Mouse (Mus musculus) adrenal gland, adult 2 months (tissue): Measurements from ENCODE around the gene Slc25a20. TPM values are rescaled to one million over a fixed set of nuclear protein-coding genes. Genes with fewer than 3 reads are reported as not detected.

Experiments
- microRNA-seq, 2 experiments: library from miRNA; unstranded; fragments of <30 nt; microRNA quantifications; one replicate each; pipeline ENCODE4 v1.2.0; 2021
- polyA plus RNA-seq: library from polyadenylated mRNA; depleted of rRNA; stranded (reverse); fragments of >200 nt; gene quantifications from 2 replicates; pipeline ENCODE4 v1.2.3, GENCODE M21; 2012; rRNA removed
- total RNA-seq, 2 experiments: library from RNA; stranded (reverse); gene quantifications; 2 replicates each; pipeline ENCODE4 v1.2.3; 2021

The Slc25a20 gene
- total and polyA plus RNA-seq, 3 experiments = 38.0 to 170 (median 123) TPM

Small RNA genes within 50 kb of the gene (microRNA-seq; reads per million reads assigned to microRNA genes)
- gene Gm26298 = 0 reads per million in 2 experiments

Other genes with a start within 250 kb of the Slc25a20 start
- gene Ccdc36, start 233.6 kb upstream of the Slc25a20 start, total RNA-seq = not detected
- not detected in 2 replicates for gene Ccdc36, start 233.6 kb upstream of the Slc25a20 start, polyA plus RNA-seq
- not detected for gene BC048562, start 225.6 kb upstream of the Slc25a20 start, total RNA-seq
- not detected in 2 replicates for gene BC048562, start 225.6 kb upstream of the Slc25a20 start, polyA plus RNA-seq
- gene Ccdc71, start 201.6 kb upstream of the Slc25a20 start, total RNA-seq = 10 to 100 TPM; 27.8 to 46.5 TPM
- 23.0 and 28.1 TPM in 2 replicates for gene Ccdc71, start 201.6 kb upstream of the Slc25a20 start, polyA plus RNA-seq
- gene Klhdc8b, start 200.5 kb upstream of the Slc25a20 start, total RNA-seq = 10 to 100 TPM; 19.4 to 24.5 TPM
- gene Klhdc8b, start 200.5 kb upstream of the Slc25a20 start, polyA plus RNA-seq = 73.1 and 81.9 TPM in 2 replicates
- gene Lamb2, start 182.4 kb upstream of the Slc25a20 start, total RNA-seq = 100 to 1,000 TPM in 1 of 2 experiments, 10 to 100 TPM in 1; 94.0 to 107 TPM
- gene Lamb2, start 182.4 kb upstream of the Slc25a20 start, polyA plus RNA-seq = 136 and 150 TPM in 2 replicates
- 100 to 1,000 TPM; 172 to 248 TPM for gene Usp19, start 171.5 kb upstream of the Slc25a20 start, total RNA-seq
- 221 and 261 TPM in 2 replicates for gene Usp19, start 171.5 kb upstream of the Slc25a20 start, polyA plus RNA-seq
- 100 to 1,000 TPM; 186 to 192 TPM for gene Qars, start 154.4 kb upstream of the Slc25a20 start, total RNA-seq
- gene Qars, start 154.4 kb upstream of the Slc25a20 start, polyA plus RNA-seq = 173 and 186 TPM in 2 replicates
- 100 to 1,000 TPM; 105 to 126 TPM for gene Qrich1, start 145.3 kb upstream of the Slc25a20 start, total RNA-seq
- gene Qrich1, start 145.3 kb upstream of the Slc25a20 start, polyA plus RNA-seq = 119 and 129 TPM in 2 replicates
- 100 to 1,000 TPM in 1 of 2 experiments, 10 to 100 TPM in 1; 75.6 to 123 TPM for gene Impdh2, start 101.8 kb upstream of the Slc25a20 start, total RNA-seq
- 93.8 and 121 TPM in 2 replicates for gene Impdh2, start 101.8 kb upstream of the Slc25a20 start, polyA plus RNA-seq
- 10 to 100 TPM; 60.7 to 68.7 TPM for gene Ndufaf3, start 94.7 kb upstream of the Slc25a20 start, total RNA-seq
- gene Ndufaf3, start 94.7 kb upstream of the Slc25a20 start, polyA plus RNA-seq = 76.7 and 98.4 TPM in 2 replicates
- gene Dalrd3, start 92.2 kb upstream of the Slc25a20 start, total RNA-seq = 10 to 100 TPM; 67.2 to 70.7 TPM
- gene Dalrd3, start 92.2 kb upstream of the Slc25a20 start, polyA plus RNA-seq = 325 and 372 TPM in 2 replicates
- gene Wdr6, start 83.3 kb upstream of the Slc25a20 start, total RNA-seq = 100 to 1,000 TPM in 1 of 2 experiments, 10 to 100 TPM in 1; 91.5 to 126 TPM
- 132 and 151 TPM in 2 replicates for gene Wdr6, start 83.3 kb upstream of the Slc25a20 start, polyA plus RNA-seq
- 1 to 10 TPM; 7.1 to 8.3 TPM for gene P4htm, start 64.4 kb upstream of the Slc25a20 start, total RNA-seq
- 14.7 and 17.2 TPM in 2 replicates for gene P4htm, start 64.4 kb upstream of the Slc25a20 start, polyA plus RNA-seq
- 10 to 100 TPM; 52.0 to 74.6 TPM for gene Arih2, start 12.7 kb upstream of the Slc25a20 start, total RNA-seq
- gene Arih2, start 12.7 kb upstream of the Slc25a20 start, polyA plus RNA-seq = 19.7 and 23.9 TPM in 2 replicates
- gene Prkar2a, start 27.2 kb downstream of the Slc25a20 start, total RNA-seq = 10 to 100 TPM; 28.1 to 43.7 TPM
- 12.1 and 14.6 TPM in 2 replicates for gene Prkar2a, start 27.2 kb downstream of the Slc25a20 start, polyA plus RNA-seq
- gene Ip6k2, start 121.7 kb downstream of the Slc25a20 start, total RNA-seq = 10 to 100 TPM; 82.9 to 85.9 TPM
- 73.4 and 92.1 TPM in 2 replicates for gene Ip6k2, start 121.7 kb downstream of the Slc25a20 start, polyA plus RNA-seq
- gene Nckipsd, start 146.3 kb downstream of the Slc25a20 start, total RNA-seq = 10 to 100 TPM; 11.1 to 12.0 TPM
- gene Nckipsd, start 146.3 kb downstream of the Slc25a20 start, polyA plus RNA-seq = 43.1 and 54.5 TPM in 2 replicates
- 1 to 10 TPM; 2.2 to 2.3 TPM for gene Celsr3, start 164.2 kb downstream of the Slc25a20 start, total RNA-seq
- gene Celsr3, start 164.2 kb downstream of the Slc25a20 start, polyA plus RNA-seq = 4.9 and 7.2 TPM in 2 replicates
- gene Slc26a6, start 191.2 kb downstream of the Slc25a20 start, total RNA-seq = 10 to 100 TPM; 10.1 to 11.7 TPM
- 10.1 and 11.2 TPM in 2 replicates for gene Slc26a6, start 191.2 kb downstream of the Slc25a20 start, polyA plus RNA-seq